Mouse (Mus musculus) ES-Bruce4 (cell line): Measurements from ENCODE around the gene Pou3f4. TPM values are rescaled to one million over a fixed set of nuclear protein-coding genes. Genes with fewer than 3 reads are reported as not detected.

ENCODE experiments used
- H3K27ac ChIP-seq: 2 replicates; pipeline ENCODE4 v1.5.1; 2012; ENCODE audit warnings: low read length, inconsistent platforms; ENCODE audit not compliant: insufficient read depth
- H3K27me3 ChIP-seq: 2 replicates; pipeline ENCODE4 v1.6.1; 2012; ENCODE audit warnings: mild to moderate bottlenecking, low read length, inconsistent platforms; ENCODE audit not compliant: control insufficient read depth, poor library complexity, insufficient read depth, severe bottlenecking
- H3K36me3 ChIP-seq: 2 replicates; pipeline ENCODE4 v1.6.1; 2012; ENCODE audit warnings: inconsistent platforms, mild to moderate bottlenecking, low read length, moderate library complexity; ENCODE audit not compliant: control insufficient read depth, poor library complexity, insufficient read depth, severe bottlenecking
- H3K4me1 ChIP-seq: one replicate; pipeline ENCODE4 v1.8.1; 2011; ENCODE audit warnings: low read length; ENCODE audit not compliant: control insufficient read depth, insufficient read depth
- H3K4me3 ChIP-seq: 2 replicates; pipeline ENCODE4 v1.5.1; 2011; ENCODE audit warnings: low read depth, mild to moderate bottlenecking, low read length
- H3K9ac ChIP-seq: 2 replicates; pipeline ENCODE4 v1.6.1; 2012; ENCODE audit warnings: low read depth, mild to moderate bottlenecking, inconsistent platforms; ENCODE audit not compliant: poor library complexity, severe bottlenecking
- H3K9me3 ChIP-seq: replicated peaks from 2 replicates; pipeline ENCODE4 v1.6.1; 2012; ENCODE audit warnings: mild to moderate bottlenecking, low read length, inconsistent platforms; ENCODE audit not compliant: control insufficient read depth, poor library complexity, insufficient read depth, severe bottlenecking
- CTCF ChIP-seq: IDR thresholded peaks from one replicate; pipeline ENCODE4 v1.8.1; 2011; ENCODE audit warnings: low read depth, low read length
- EP300 ChIP-seq: IDR thresholded peaks from 2 replicates; pipeline ENCODE4 v1.6.1; 2011; ENCODE audit warnings: low read depth, low read length; ENCODE audit not compliant: insufficient read depth
- POLR2A ChIP-seq: IDR thresholded peaks from one replicate; pipeline ENCODE4 v1.8.1; 2011; ENCODE audit warnings: low read length; ENCODE audit not compliant: insufficient read depth
- polyA plus RNA-seq: library from polyadenylated mRNA; stranded (reverse); fragments of >200 nt; gene quantifications from 2 replicates; pipeline ENCODE4 v1.2.4, GENCODE M21; 2011; ENCODE audit warnings: low read depth; ENCODE audit not compliant: missing spikeins, insufficient read depth, insufficient read length

Gene Pou3f4
- polyA plus RNA-seq, 1 experiment: 0.21 TPM

- Histone ChIP-seq H3K27me3 (no peaks in the 10 kb centered on the region), H3K9me3 (no peaks in the 10 kb centered on the region), H3K4me3 (no peak overlapping the region), H3K4me1 (no peaks in the 10 kb centered on the region), H3K9ac (no peak overlapping the region), H3K36me3 (no peaks in the 10 kb centered on the region), H3K27ac (no peak overlapping the region)
- TF ChIP-seq EP300: no peak
- no peak for TF ChIP-seq CTCF
- no peak for TF ChIP-seq POLR2A
These were observed 2.0 kb upstream of the Pou3f4 start for GRCm38 (mm10) chrX:110812071-110812470.

- H3K9ac ChIP-seq: no peak overlapping the region
- no peaks in the 10 kb centered on the region for H3K4me1 ChIP-seq
- no peaks in the 10 kb centered on the region for H3K27me3 ChIP-seq
- no peak overlapping the region for H3K27ac ChIP-seq
- no peaks in the 10 kb centered on the region for H3K36me3 ChIP-seq
- H3K4me3 ChIP-seq: no peak overlapping the region
- H3K9me3 ChIP-seq: no peaks in the 10 kb centered on the region
- no peak for TF ChIP-seq CTCF
- no peak for TF ChIP-seq POLR2A
- no peak for TF ChIP-seq EP300
These were observed 679 bp upstream of the Pou3f4 start for GRCm38 (mm10) chrX:110813401-110813800.

- H3K27ac ChIP-seq: no peak overlapping the region
- H3K27me3 ChIP-seq: no peaks in the 10 kb centered on the region
- H3K9me3 ChIP-seq: no peaks in the 10 kb centered on the region
- no peaks in the 10 kb centered on the region for H3K4me1 ChIP-seq
- H3K4me3 ChIP-seq: peak overlapping the region; percentile 71
- no peak for TF ChIP-seq EP300
- TF ChIP-seq CTCF: no peak
- TF ChIP-seq POLR2A: no peak
- H3K36me3 ChIP-seq: no peaks in the 10 kb centered on the region
- H3K9ac ChIP-seq: no peak overlapping the region
These were observed 790 bp downstream of the Pou3f4 start for GRCm38 (mm10) chrX:110814592-110815548.

- Histone ChIP-seq H3K27me3 (no peaks in the 10 kb centered on the region), H3K4me3 (peak overlapping the region; percentile 71), H3K9me3 (no peaks in the 10 kb centered on the region), H3K4me1 (no peaks in the 10 kb centered on the region), H3K9ac (no peak overlapping the region), H3K27ac (no peak overlapping the region), H3K36me3 (no peaks in the 10 kb centered on the region)
- TF ChIP-seq EP300: no peak
- TF ChIP-seq CTCF: no peak
These were observed 1.5 kb downstream of the Pou3f4 start for GRCm38 (mm10) chrX:110815549-110815930.

DNA sequence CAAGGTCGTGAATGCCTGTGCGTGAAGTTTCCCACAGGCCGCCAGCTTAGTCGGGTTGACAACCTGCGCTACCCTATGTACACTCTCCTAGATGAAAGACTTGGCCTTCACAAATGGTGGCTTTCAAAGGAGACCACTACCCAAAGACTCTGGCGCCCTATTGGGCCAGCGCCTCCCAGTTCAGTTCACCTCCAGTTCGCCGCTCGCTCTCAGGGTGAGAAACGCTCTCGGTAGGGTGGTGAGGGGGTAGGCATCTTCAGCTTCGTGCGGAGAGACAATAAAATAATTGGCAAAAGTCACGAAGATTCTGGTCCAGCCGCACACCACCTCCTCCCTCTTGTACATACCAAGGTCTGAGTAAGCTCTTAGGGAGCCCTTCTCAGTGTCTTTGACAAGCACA lies 2.5 kb downstream of the Pou3f4 start:
- H3K27ac ChIP-seq: no peak overlapping the region
- H3K4me1 ChIP-seq: no peaks in the 10 kb centered on the region
- H3K9me3 ChIP-seq: no peaks in the 10 kb centered on the region
- peak overlapping the region; percentile 49 for H3K4me3 ChIP-seq
- H3K36me3 ChIP-seq: no peaks in the 10 kb centered on the region
- no peaks in the 10 kb centered on the region for H3K27me3 ChIP-seq
- no peak overlapping the region for H3K9ac ChIP-seq
- TF ChIP-seq CTCF (no peak), POLR2A (no peak), EP300 (no peak)

DNA sequence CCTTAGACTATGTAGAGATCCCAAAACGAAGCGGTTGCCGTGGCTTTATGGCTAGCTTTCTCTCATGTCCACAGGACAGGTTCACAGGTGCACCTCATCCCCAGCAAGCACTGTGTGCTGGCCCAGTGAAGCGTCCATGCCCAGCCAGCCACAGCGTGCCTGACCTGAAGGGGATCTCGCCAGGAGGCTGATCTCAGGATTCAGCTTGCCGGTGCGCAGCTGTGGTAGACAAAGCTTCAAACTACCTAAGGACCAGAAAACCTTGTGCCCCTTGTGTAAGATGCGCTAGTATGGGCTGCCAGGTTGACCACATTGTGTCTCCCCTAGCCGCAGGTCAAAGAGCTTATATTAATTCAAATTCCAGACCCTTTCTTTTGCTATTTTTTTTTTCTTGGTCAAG lies 3.1 kb downstream of the Pou3f4 start:
- no peaks in the 10 kb centered on the region for H3K27me3 ChIP-seq
- H3K9ac ChIP-seq: no peak overlapping the region
- H3K9me3 ChIP-seq: no peaks in the 10 kb centered on the region
- no peaks in the 10 kb centered on the region for H3K4me1 ChIP-seq
- TF ChIP-seq CTCF: no peak
- no peak for TF ChIP-seq EP300
- TF ChIP-seq POLR2A: no peak
- H3K36me3 ChIP-seq: no peaks in the 10 kb centered on the region
- H3K4me3 ChIP-seq: no peak overlapping the region
- H3K27ac ChIP-seq: no peak overlapping the region
